Mouse (Mus musculus): ENCODE data around the gene Astn2. TPM values are rescaled to one million over a fixed set of nuclear protein-coding genes. Genes with fewer than 3 reads are reported as not detected.

Gene Astn2
- polyA plus RNA-seq, 1 experiment = not detected

DNA sequence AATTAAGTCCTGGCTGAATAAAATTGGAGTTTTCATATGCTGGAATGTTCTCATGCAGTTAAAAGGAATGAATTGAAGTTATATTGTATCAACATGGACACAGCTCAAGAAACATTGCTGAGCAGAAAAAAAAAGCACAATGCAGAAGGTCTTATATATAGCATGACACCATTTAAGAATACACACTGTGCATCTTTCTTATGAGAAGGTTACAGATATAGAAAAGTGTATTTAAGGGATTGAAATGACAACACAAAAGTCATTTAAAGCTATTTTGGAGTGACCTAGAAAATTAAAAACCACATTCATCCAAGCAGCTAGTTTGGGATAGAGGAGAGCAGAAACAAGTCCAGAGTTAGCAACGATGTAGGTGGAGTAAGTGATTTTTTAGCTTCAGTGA is 571.4 kb downstream of the Astn2 start:
- TF ChIP-seq POLR2A (IDR thresholded peaks at IDR 0.05; ENCODE audit: borderline replicate concordance, low read depth, low read length) = no peak
- TF ChIP-seq CTCF (IDR thresholded peaks at IDR 0.05; ENCODE audit: low read depth, low read length) = no peak

DNA sequence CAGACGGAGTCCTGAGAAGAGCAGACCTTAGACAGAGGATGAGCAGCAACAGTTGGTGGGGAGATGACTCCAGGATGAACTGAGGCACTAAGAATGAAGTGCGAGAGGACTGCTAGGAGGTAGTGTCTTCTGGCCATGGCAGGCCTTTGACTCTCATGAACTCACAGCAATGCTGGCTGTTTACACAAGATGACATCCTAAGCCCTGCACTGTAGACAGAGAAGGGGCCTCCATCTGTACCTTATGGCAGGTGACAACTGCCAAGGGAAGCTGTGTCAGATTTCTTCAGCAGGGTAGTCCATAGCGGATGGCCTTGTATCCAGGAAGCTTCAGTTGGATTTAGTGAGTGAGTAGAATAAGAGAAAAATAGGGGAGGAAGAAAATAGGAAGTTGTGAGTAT is 572.5 kb downstream of the Astn2 start:
- H3K4me3 ChIP-seq (ENCODE audit: insufficient read depth, low read length) = no peak overlapping the region
- no peaks in the 10 kb centered on the region for H3K4me1 ChIP-seq (ENCODE audit: control insufficient read depth, insufficient read depth, low read length)
- H3K27ac ChIP-seq (ENCODE audit: insufficient read depth, low read depth, low read length) = no peak overlapping the region
- TF ChIP-seq CTCF (IDR thresholded peaks at IDR 0.05; ENCODE audit: low read depth, low read length) (no peak), POLR2A (IDR thresholded peaks at IDR 0.05; ENCODE audit: borderline replicate concordance, low read depth, low read length) (no peak)

More for the DNA sequence above, 571.4 kb downstream of the Astn2 start:
- H3K4me1 ChIP-seq (ENCODE audit: control insufficient read depth, insufficient read depth, low read length) = no peaks in the 10 kb centered on the region
- no peak overlapping the region for H3K27ac ChIP-seq (ENCODE audit: insufficient read depth, low read depth, low read length)
- H3K4me3 ChIP-seq (ENCODE audit: insufficient read depth, low read length) = no peak overlapping the region

DNA sequence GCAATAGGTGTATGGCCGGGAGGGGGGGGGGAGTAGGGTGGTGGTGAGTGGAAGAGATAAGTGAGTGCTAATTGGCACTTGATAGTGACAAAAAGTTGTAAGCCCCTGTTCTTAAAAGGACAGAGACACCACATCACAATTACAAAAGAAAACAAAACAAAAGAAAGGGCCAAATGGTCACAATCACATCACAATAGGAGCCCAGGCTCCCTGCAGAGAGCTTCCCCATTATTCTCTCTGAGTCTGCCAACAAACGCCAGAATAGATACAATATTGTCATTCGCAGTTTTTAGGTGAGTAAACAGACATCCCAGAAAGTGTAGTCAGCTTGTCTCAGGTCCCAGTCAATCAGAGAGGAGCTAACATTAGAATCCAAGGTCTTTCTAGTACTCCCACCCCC is 573.9 kb downstream of the Astn2 start:
- Histone ChIP-seq H3K27ac (ENCODE audit: insufficient read depth, low read depth, low read length) (no peak overlapping the region), H3K4me1 (ENCODE audit: control insufficient read depth, insufficient read depth, low read length) (no peaks in the 10 kb centered on the region), H3K4me3 (ENCODE audit: insufficient read depth, low read length) (no peak overlapping the region)
- TF ChIP-seq CTCF (IDR thresholded peaks at IDR 0.05; ENCODE audit: low read depth, low read length) = no peak
- no peak for TF ChIP-seq POLR2A (IDR thresholded peaks at IDR 0.05; ENCODE audit: borderline replicate concordance, low read depth, low read length)

DNA sequence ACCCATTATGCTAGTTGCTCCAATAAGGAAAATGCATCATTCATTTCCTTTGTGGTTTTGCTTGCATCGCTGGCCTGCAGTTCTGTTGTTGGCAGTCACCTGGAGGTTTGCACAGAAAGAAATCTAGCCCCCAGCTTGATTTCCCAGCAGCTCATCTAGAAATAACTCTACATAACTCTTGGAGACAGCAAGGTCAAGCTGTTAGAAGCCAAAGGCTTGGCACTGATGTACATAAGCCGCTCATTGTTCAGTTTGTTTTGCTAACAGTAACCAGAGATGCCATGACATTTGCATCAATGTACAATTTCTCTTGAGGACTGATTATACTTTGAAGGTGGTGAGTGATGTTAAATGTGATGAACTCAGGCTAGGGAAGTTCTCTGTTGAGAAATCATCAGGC is 583.3 kb downstream of the Astn2 start:
- TF ChIP-seq CTCF (IDR thresholded peaks at IDR 0.05; ENCODE audit: low read depth, low read length) (no peak), POLR2A (IDR thresholded peaks at IDR 0.05; ENCODE audit: borderline replicate concordance, low read depth, low read length) (no peak)
- Histone ChIP-seq H3K4me3 (ENCODE audit: insufficient read depth, low read length) (no peak overlapping the region), H3K4me1 (ENCODE audit: control insufficient read depth, insufficient read depth, low read length) (no peaks in the 10 kb centered on the region), H3K27ac (ENCODE audit: insufficient read depth, low read depth, low read length) (no peak overlapping the region)

DNA sequence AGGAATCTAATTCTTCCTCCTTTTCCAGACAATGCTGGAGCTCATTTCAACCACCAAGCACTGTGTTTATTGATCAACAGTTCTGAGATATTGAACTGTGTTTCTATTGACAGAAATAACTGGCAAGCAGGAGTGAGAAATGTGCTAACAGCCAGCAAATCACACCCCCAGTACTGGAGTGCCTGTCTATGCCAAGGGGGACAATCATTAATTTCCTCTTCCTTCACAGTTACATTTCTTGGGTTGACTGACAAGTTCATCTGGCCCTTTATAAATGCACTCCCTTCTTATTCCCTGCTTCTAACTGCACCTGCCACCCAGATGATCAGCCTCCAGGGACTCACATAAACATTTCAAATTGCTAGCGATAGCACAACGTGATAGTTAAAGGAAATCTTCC is 584.2 kb downstream of the Astn2 start:
- Histone ChIP-seq H3K4me1 (ENCODE audit: control insufficient read depth, insufficient read depth, low read length) (no peaks in the 10 kb centered on the region), H3K4me3 (ENCODE audit: insufficient read depth, low read length) (no peak overlapping the region), H3K27ac (ENCODE audit: insufficient read depth, low read depth, low read length) (no peak overlapping the region)
- TF ChIP-seq CTCF (IDR thresholded peaks at IDR 0.05; ENCODE audit: low read depth, low read length) (no peak), POLR2A (IDR thresholded peaks at IDR 0.05; ENCODE audit: borderline replicate concordance, low read depth, low read length) (no peak)

DNA sequence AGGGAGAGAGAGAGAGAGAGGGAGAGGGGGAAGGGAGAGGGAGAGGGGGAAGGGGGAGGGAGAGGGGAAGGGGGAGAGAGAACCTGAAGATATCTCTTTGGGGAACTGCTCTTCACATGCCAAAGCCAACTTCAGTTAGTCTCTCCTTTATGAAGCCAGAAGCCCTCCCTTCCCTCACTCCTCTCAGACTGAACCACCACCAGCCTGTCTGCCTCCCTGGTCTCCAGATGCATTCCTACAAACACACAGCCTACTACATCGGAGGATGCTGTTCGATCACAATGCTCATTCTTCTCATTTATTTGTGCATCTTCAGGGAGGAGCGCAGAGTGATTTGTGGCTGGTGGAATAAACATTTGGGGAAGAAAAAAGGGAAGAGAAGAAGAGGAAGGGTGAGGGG is 584.6 kb downstream of the Astn2 start:
- TF ChIP-seq CTCF (IDR thresholded peaks at IDR 0.05; ENCODE audit: low read depth, low read length) (no peak), POLR2A (IDR thresholded peaks at IDR 0.05; ENCODE audit: borderline replicate concordance, low read depth, low read length) (no peak)
- H3K27ac ChIP-seq (ENCODE audit: insufficient read depth, low read depth, low read length) = no peak overlapping the region
- H3K4me1 ChIP-seq (ENCODE audit: control insufficient read depth, insufficient read depth, low read length) = no peaks in the 10 kb centered on the region
- no peak overlapping the region for H3K4me3 ChIP-seq (ENCODE audit: insufficient read depth, low read length)

DNA sequence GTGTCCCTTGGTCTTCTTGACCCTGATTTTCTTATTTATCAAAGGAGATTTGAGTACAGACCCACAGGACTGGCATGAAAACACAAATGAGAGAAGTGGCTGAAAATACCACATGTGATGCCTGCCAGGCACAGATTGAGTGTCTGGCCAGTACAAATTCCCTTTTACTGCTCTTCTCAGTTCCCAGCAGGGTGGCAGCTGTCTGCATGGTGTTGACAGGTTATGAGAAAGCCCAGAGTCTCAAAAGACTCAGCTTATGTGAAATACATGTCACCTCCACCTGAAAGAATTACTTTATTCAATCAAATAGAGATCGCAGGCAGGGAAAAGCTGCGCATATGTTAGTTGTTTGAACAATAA is 590.3 kb downstream of the Astn2 start:
- no peak overlapping the region for H3K4me3 ChIP-seq (ENCODE audit: insufficient read depth, low read length)
- H3K27ac ChIP-seq (ENCODE audit: insufficient read depth, low read depth, low read length) = no peak overlapping the region
- TF ChIP-seq CTCF (IDR thresholded peaks at IDR 0.05; ENCODE audit: low read depth, low read length) (no peak), POLR2A (IDR thresholded peaks at IDR 0.05; ENCODE audit: borderline replicate concordance, low read depth, low read length) (no peak)
- H3K4me1 ChIP-seq (ENCODE audit: control insufficient read depth, insufficient read depth, low read length) = no peaks in the 10 kb centered on the region

DNA sequence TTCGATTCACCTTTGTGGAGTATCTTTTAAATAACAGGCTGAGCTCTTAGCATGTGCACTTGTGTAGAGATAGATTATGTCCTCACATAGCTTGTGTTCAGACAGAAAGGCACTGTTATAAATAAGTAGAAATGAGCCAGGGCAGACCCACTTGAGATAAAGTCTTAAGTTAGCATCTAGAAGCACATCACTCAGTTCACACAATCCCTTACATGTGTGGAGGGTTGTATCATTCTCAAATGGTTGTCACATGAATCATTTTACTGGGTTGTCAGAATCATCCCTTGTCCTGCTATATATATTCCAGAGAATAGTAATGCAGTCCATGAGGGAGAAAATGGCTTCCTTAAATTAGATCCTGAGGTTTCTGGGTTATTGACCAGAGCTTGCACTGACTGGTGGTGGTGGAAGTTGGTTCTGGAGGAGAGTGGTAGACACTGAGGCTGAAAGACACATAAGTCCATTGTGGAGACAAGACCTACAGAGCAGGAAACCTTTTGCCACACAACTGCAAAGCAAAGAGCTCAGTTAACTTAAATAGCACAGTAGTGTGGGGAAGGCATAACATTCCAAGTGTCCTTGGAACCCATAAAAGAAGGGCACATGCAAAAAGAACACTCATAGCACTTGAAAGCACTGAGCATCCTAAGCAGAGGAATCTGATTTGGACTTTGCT is 590.8 kb downstream of the Astn2 start:
- TF ChIP-seq CTCF (IDR thresholded peaks at IDR 0.05; ENCODE audit: low read depth, low read length) (no peak), POLR2A (IDR thresholded peaks at IDR 0.05; ENCODE audit: borderline replicate concordance, low read depth, low read length) (no peak)
- Histone ChIP-seq H3K27ac (ENCODE audit: insufficient read depth, low read depth, low read length) (no peak overlapping the region), H3K4me3 (ENCODE audit: insufficient read depth, low read length) (no peak overlapping the region), H3K4me1 (ENCODE audit: control insufficient read depth, insufficient read depth, low read length) (no peaks in the 10 kb centered on the region)

DNA sequence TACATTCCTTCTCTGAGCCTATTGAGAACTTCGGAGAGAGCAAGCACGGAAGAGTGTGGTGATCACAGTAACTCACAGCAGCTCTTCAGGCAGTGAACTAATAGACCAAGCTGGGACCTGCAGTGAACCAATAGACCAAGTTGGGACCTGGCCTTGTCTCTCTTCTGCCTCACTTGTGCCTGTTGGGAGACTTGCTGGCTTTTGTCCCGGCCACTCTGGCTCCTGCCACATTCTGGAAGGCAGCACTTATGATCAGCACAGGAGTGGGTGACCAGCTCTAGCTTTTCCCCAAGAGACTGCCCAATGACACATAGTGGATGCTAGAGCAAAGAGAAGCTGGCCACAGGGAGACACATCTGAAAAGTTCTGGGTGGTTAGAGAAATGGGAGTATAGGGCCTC is 597.1 kb downstream of the Astn2 start:
- Histone ChIP-seq H3K4me3 (ENCODE audit: insufficient read depth, low read length) (no peak overlapping the region), H3K4me1 (ENCODE audit: control insufficient read depth, insufficient read depth, low read length) (no peaks in the 10 kb centered on the region), H3K27ac (ENCODE audit: insufficient read depth, low read depth, low read length) (no peak overlapping the region)
- TF ChIP-seq CTCF (IDR thresholded peaks at IDR 0.05; ENCODE audit: low read depth, low read length) (no peak), POLR2A (IDR thresholded peaks at IDR 0.05; ENCODE audit: borderline replicate concordance, low read depth, low read length) (no peak)

DNA sequence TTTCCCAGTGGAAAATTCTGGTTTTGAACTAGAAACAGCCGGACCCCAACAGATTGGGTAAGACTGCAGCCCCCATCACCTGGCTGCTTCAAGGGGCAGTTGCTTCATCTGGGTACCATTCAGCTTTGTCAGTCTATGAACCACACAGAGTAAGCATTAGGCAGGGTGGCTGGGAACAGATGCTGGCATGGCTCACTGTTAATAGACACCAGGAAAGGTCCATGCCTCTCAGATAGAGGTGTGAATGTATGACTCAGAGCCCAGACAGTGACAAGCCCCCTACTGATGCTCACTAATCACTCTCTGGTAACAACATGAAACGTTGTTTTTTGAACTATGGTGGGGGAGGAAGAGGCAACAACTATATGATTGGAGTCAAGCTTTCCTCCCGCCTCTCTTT is 603.2 kb downstream of the Astn2 start:
- no peaks in the 10 kb centered on the region for H3K4me1 ChIP-seq (ENCODE audit: control insufficient read depth, insufficient read depth, low read length)
- H3K4me3 ChIP-seq (ENCODE audit: insufficient read depth, low read length) = no peak overlapping the region
- TF ChIP-seq CTCF (IDR thresholded peaks at IDR 0.05; ENCODE audit: low read depth, low read length) = no peak
- TF ChIP-seq POLR2A (IDR thresholded peaks at IDR 0.05; ENCODE audit: borderline replicate concordance, low read depth, low read length) = no peak

DNA sequence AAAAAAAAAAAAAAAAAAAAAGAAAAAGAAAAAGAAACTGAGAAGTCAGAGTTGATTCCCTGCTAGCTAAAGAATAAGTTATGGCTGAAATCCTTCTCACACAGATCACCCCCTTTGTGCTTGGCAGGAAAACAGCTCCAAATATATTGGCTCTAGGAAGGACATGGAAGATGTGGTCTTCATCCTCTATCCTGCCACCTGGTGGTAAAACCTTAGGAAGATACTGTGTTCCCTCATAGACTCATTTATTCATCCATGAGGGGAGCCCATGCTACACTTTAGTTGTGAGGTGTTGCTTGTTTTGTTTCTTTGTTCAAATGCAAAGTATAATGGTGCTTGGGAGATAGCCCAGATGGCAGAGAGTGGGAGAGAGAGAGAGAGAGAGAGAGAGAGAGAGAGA is 613.4 kb downstream of the Astn2 start:
- Histone ChIP-seq H3K4me3 (ENCODE audit: insufficient read depth, low read length) (no peak overlapping the region), H3K27ac (ENCODE audit: insufficient read depth, low read depth, low read length) (no peak overlapping the region), H3K4me1 (ENCODE audit: control insufficient read depth, insufficient read depth, low read length) (no peaks in the 10 kb centered on the region)
- no peak for TF ChIP-seq CTCF (IDR thresholded peaks at IDR 0.05; ENCODE audit: low read depth, low read length)
- TF ChIP-seq POLR2A (IDR thresholded peaks at IDR 0.05; ENCODE audit: borderline replicate concordance, low read depth, low read length) = no peak

More for the DNA sequence above, 603.2 kb downstream of the Astn2 start:
- no peak overlapping the region for H3K27ac ChIP-seq (ENCODE audit: insufficient read depth, low read depth, low read length)
